Comparison of ENCODE assay signal across 8 mouse cellular contexts in genomic region chr7:140186646-140187620, GRCm38 (mm10). TPM values are rescaled to one million over a fixed set of nuclear protein-coding genes. Genes with fewer than 3 reads are reported as not detected.
DNase-seq lines count a peak whose midpoint lies in the region; ATAC-seq and TF ChIP-seq lines count a peak whose summit lies in the region.
"Had no signal": no experiment of that assay in that cellular context is flagged by ENCODE, and none has a peak within 500 bp of the region (broad histone marks: within the 10 kb centered on the region; RNA-seq: fewer than 3 reads in every experiment).

No protein-coding gene starts in this region.

- TF ChIP-seq EP300 in MEL (IDR thresholded peaks at IDR 0.05; ENCODE audit: low read depth in 1 of 2, low read length in 2 of 2), result no peak

- no peaks in the 10 kb centered on the region for H3K36me3 ChIP-seq in midbrain, embryonic 11.5 days (ENCODE audit: control insufficient read depth, insufficient read depth, low read length)
- no peaks in the 10 kb centered on the region for H3K36me3 ChIP-seq in midbrain, embryonic 16.5 days (ENCODE audit: control insufficient read depth, insufficient read depth, low read length)
- no peaks in the 10 kb centered on the region for H3K36me3 ChIP-seq in MEL (ENCODE audit: control insufficient read depth in 1 of 2, insufficient read depth in 2 of 2, low read length in 2 of 2)
- H3K36me3 ChIP-seq: liver, embryonic 15.5 days had no signal

- TF ChIP-seq CTCF in MEL (IDR thresholded peaks at IDR 0.05 in 2 of 3, conservative IDR thresholded peaks at IDR 0.05 in 1 of 3; ENCODE audit: control insufficient read depth in 1 of 3, insufficient read depth in 1 of 3, low read depth in 2 of 3, low read length in 3 of 3, poor library complexity in 1 of 3, severe bottlenecking in 1 of 3), result peak in 2 of 3 experiments; percentile 52 to 58; a peak in 4 of 6 replicates

- H3K4me3 ChIP-seq in midbrain, embryonic 11.5 days (ENCODE audit: low read depth, low read length), result no peak overlapping the region
- H3K4me3 ChIP-seq in midbrain, embryonic 16.5 days (ENCODE audit: low read depth, low read length), result no peak overlapping the region
- H3K4me3 ChIP-seq in MEL (ENCODE audit: control insufficient read depth in 1 of 2, insufficient read depth in 1 of 2, low read depth in 2 of 2, low read length in 2 of 2), result no peak overlapping the region
- H3K4me3 ChIP-seq: liver, embryonic 15.5 days had no signal

- no peak for ATAC-seq in midbrain, embryonic 11.5 days (ENCODE audit: low FRiP score)
- no peak for ATAC-seq in midbrain, embryonic 16.5 days

- no peak overlapping the region for H3K27ac ChIP-seq in midbrain, embryonic 11.5 days (ENCODE audit: low read depth, low read length)
- no peak overlapping the region for H3K27ac ChIP-seq in midbrain, embryonic 16.5 days (ENCODE audit: low read length)
- H3K27ac ChIP-seq in MEL (ENCODE audit: control insufficient read depth, low read depth, low read length), result no peak overlapping the region
- H3K27ac ChIP-seq: liver, embryonic 15.5 days had no signal

- 67% methylated on average over 18 of the region's 18 CpGs for WGBS in midbrain, embryonic 11.5 days
- WGBS in midbrain, embryonic 16.5 days, result 62% methylated on average over 18 of the region's 18 CpGs

- no peak overlapping the region for H3K9ac ChIP-seq in midbrain, embryonic 11.5 days (ENCODE audit: low read length)
- no peak overlapping the region for H3K9ac ChIP-seq in midbrain, embryonic 16.5 days (ENCODE audit: low read depth, low read length)
- H3K9ac ChIP-seq in MEL (ENCODE audit: control insufficient read depth, low read depth, low read length, poor library complexity, severe bottlenecking), result no peak overlapping the region
- H3K9ac ChIP-seq: liver, embryonic 15.5 days had no signal

- no peaks in the 10 kb centered on the region for H3K9me3 ChIP-seq in midbrain, embryonic 11.5 days (ENCODE audit: control insufficient read depth, low read length)
- H3K9me3 ChIP-seq in midbrain, embryonic 16.5 days (replicated peaks; ENCODE audit: control insufficient read depth, low read length, poor library complexity, severe bottlenecking), result no peaks in the 10 kb centered on the region
- H3K9me3 ChIP-seq in MEL (replicated peaks; ENCODE audit: insufficient read depth, low read length), result no peaks in the 10 kb centered on the region
- H3K9me3 ChIP-seq: liver, embryonic 15.5 days had no signal

- H3K79me2 ChIP-seq in MEL (ENCODE audit: control insufficient read depth, insufficient read depth, low read length, poor library complexity), result no peaks in the 10 kb centered on the region

- no peaks in the 10 kb centered on the region for H3K4me1 ChIP-seq in midbrain, embryonic 11.5 days (ENCODE audit: control insufficient read depth, insufficient read depth, low read length)
- no peaks in the 10 kb centered on the region for H3K4me1 ChIP-seq in midbrain, embryonic 16.5 days (ENCODE audit: control insufficient read depth, insufficient read depth, low read length)
- H3K4me1 ChIP-seq in MEL (ENCODE audit: control insufficient read depth in 1 of 2, insufficient read depth in 2 of 2, low read length in 2 of 2), result peaks cover 0 to 6% of the 10 kb centered on the region in 2 experiments; a peak in 2 of 4 replicates
- H3K4me1 ChIP-seq: liver, embryonic 15.5 days had no signal

- H3K4me2 ChIP-seq in midbrain, embryonic 11.5 days, result no peak overlapping the region
- H3K4me2 ChIP-seq in midbrain, embryonic 16.5 days (ENCODE audit: low read length), result no peak overlapping the region
- H3K4me2 ChIP-seq: liver, embryonic 15.5 days had no signal

- TF ChIP-seq POLR2A in MEL (IDR thresholded peaks at IDR 0.05; ENCODE audit: control insufficient read depth in 1 of 2, insufficient read depth in 1 of 2, low read depth in 1 of 2, low read length in 2 of 2, poor library complexity in 1 of 2), result no peak

- peak; percentile 46 for TF ChIP-seq RAD21 in MEL (IDR thresholded peaks at IDR 0.05; ENCODE audit: low read depth, low read length)

- H3K27me3 ChIP-seq in midbrain, embryonic 11.5 days (ENCODE audit: control insufficient read depth, insufficient read depth, low read length), result no peaks in the 10 kb centered on the region
- no peaks in the 10 kb centered on the region for H3K27me3 ChIP-seq in midbrain, embryonic 16.5 days (ENCODE audit: control insufficient read depth, insufficient read depth, low read depth, low read length)
- no peaks in the 10 kb centered on the region for H3K27me3 ChIP-seq in MEL (ENCODE audit: control insufficient read depth in 1 of 2, insufficient read depth in 2 of 2, low read length in 2 of 2)

- DNase-seq in midbrain, embryonic 11.5 days (ENCODE audit: low spot score, missing footprints), result peak; percentile 56
- DNase-seq in MEL (ENCODE audit: low read depth, low spot score), result peak; percentile 23
- DNase-seq in embryo, embryonic 11 days, result peak; percentile 23
- DNase-seq in layer of hippocampus, postnatal 36 days, result peak; percentile 31 to 36
- peak; percentile 41 to 54 for DNase-seq in thymus, postnatal 36 days
- DNase-seq in cerebellum, adult 11 months, result no peak

TF ChIP-seq in MEL, 35 proteins besides CTCF, POLR2A, EP300 and RAD21:
- TF ChIP-seq ETS1 (IDR thresholded peaks at IDR 0.05; ENCODE audit: low read depth, low read length) (no peak), MAZ (IDR thresholded peaks at IDR 0.05; ENCODE audit: low read depth, low read length) (no peak), MAFK (IDR thresholded peaks at IDR 0.05; ENCODE audit: borderline replicate concordance, low read depth, low read length) (no peak), ZC3H11A (IDR thresholded peaks at IDR 0.05; ENCODE audit: low read depth, low read length) (peak; percentile 13; the same call in 1 of the 2 replicates), POLR2AphosphoS5 (IDR thresholded peaks at IDR 0.05; ENCODE audit: borderline replicate concordance, low read depth, low read length) (no peak), SMC3 (IDR thresholded peaks at IDR 0.05; ENCODE audit: low read depth, low read length) (peak; percentile 42; the same call in 1 of the 2 replicates), UBTF (IDR thresholded peaks at IDR 0.05; ENCODE audit: borderline replicate concordance, insufficient read depth, low read depth, low read length) (no peak), TCF12 (IDR thresholded peaks at IDR 0.05; ENCODE audit: low read depth, low read length) (no peak)

RNA-seq across cellular contexts. Expression of gene Olfr523, which starts 13.9 kb away (rescaled TPM):
- not detected in 2 replicates for polyA plus RNA-seq in midbrain, embryonic 11.5 days (2014; fragmentation: Nextera tagmentation; extraction: Ambion mirVana)
- not detected in 2 replicates for polyA plus RNA-seq in midbrain, embryonic 16.5 days (2015; fragmentation: Nextera tagmentation; extraction: Ambion mirVana)
- not detected in 2 replicates for total RNA-seq in MEL (2012; rRNA removed)
- not detected for polyA plus RNA-seq in MEL (2012; ENCODE audit: insufficient read depth in 1 of 2, insufficient read length in 2 of 2, low read depth in 1 of 2, low replicate concordance in 2 of 2, missing spikeins in 1 of 2)
- under 1 TPM; 0.10 to 0.18 TPM for total RNA-seq in layer of hippocampus, postnatal 36 days (2021)
- polyA plus RNA-seq: liver, embryonic 15.5 days had no signal

RNA-seq across cellular contexts. Expression of gene Olfr524, which starts 18.8 kb away (rescaled TPM):
- polyA plus RNA-seq in midbrain, embryonic 11.5 days (2014; fragmentation: Nextera tagmentation; extraction: Ambion mirVana), result not detected in 2 replicates
- polyA plus RNA-seq in midbrain, embryonic 16.5 days (2015; fragmentation: Nextera tagmentation; extraction: Ambion mirVana), result not detected in 2 replicates
- total RNA-seq in MEL (2012; rRNA removed), result not detected in 2 replicates
- not detected for polyA plus RNA-seq in MEL (2012; ENCODE audit: insufficient read depth in 1 of 2, insufficient read length in 2 of 2, low read depth in 1 of 2, low replicate concordance in 2 of 2, missing spikeins in 1 of 2)
- not detected for total RNA-seq in layer of hippocampus, postnatal 36 days (2021)
- polyA plus RNA-seq: liver, embryonic 15.5 days had no signal

RNA-seq across cellular contexts. Expression of gene Olfr522, which starts 22.4 kb away (rescaled TPM):
- not detected in 2 replicates for polyA plus RNA-seq in midbrain, embryonic 11.5 days (2014; fragmentation: Nextera tagmentation; extraction: Ambion mirVana)
- not detected in 2 replicates for polyA plus RNA-seq in midbrain, embryonic 16.5 days (2015; fragmentation: Nextera tagmentation; extraction: Ambion mirVana)
- total RNA-seq in MEL (2012; rRNA removed), result not detected in 2 replicates
- not detected for polyA plus RNA-seq in MEL (2012; ENCODE audit: insufficient read depth in 1 of 2, insufficient read length in 2 of 2, low read depth in 1 of 2, low replicate concordance in 2 of 2, missing spikeins in 1 of 2)
- not detected for total RNA-seq in layer of hippocampus, postnatal 36 days (2021)
- polyA plus RNA-seq: liver, embryonic 15.5 days had no signal

RNA-seq across cellular contexts. Expression of gene Cd163l1, which starts 31.1 kb away (rescaled TPM):
- polyA plus RNA-seq in midbrain, embryonic 11.5 days (2014; fragmentation: Nextera tagmentation; extraction: Ambion mirVana), result not detected in 2 replicates
- polyA plus RNA-seq in midbrain, embryonic 16.5 days (2015; fragmentation: Nextera tagmentation; extraction: Ambion mirVana), result not detected in 2 replicates
- not detected in 2 replicates for total RNA-seq in MEL (2012; rRNA removed)
- not detected for polyA plus RNA-seq in MEL (2012; ENCODE audit: insufficient read depth in 1 of 2, insufficient read length in 2 of 2, low read depth in 1 of 2, low replicate concordance in 2 of 2, missing spikeins in 1 of 2)
- under 1 TPM; 0.43 to 0.70 TPM for total RNA-seq in layer of hippocampus, postnatal 36 days (2021)

RNA-seq across cellular contexts. Expression of gene Sprn, which starts 32.3 kb away (rescaled TPM):
- polyA plus RNA-seq in midbrain, embryonic 11.5 days (2014; fragmentation: Nextera tagmentation; extraction: Ambion mirVana), result 0.59 and 0.89 TPM in 2 replicates
- polyA plus RNA-seq in midbrain, embryonic 16.5 days (2015; fragmentation: Nextera tagmentation; extraction: Ambion mirVana), result 26.7 and 29.2 TPM in 2 replicates
- total RNA-seq in MEL (2012; rRNA removed), result not detected in 2 replicates
- polyA plus RNA-seq in MEL (2012; ENCODE audit: insufficient read depth in 1 of 2, insufficient read length in 2 of 2, low read depth in 1 of 2, low replicate concordance in 2 of 2, missing spikeins in 1 of 2), result not detected
- total RNA-seq in layer of hippocampus, postnatal 36 days (2021), result 100 to 1,000 TPM; 165 to 170 TPM
- polyA plus RNA-seq: liver, embryonic 15.5 days had no signal
